9 mouse cellular contexts compared by ENCODE assay signal in the genomic region with DNA sequence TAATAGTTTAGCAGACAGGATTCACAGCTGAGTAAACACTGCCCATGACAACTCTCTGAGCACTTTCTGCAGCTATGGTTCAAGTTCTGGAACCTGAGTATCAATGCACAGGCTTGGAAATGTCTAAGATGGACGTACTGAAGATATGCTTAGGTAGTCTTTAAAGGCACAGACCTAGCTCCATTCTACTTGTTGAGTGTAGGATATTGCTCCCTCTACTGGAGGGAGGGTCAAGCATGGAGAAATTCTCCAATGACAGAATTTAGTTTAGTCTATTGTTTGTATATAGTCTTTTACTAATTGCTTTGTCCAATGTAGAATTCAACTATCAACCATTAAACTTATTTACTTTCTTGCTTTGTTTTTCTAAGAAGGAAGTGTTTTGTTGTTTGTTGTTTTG.
DNase-seq lines count a peak whose midpoint lies in the region; ATAC-seq and TF ChIP-seq lines count a peak whose summit lies in the region.
"Had no signal": no experiment of that assay in that cellular context is flagged by ENCODE, and none has a peak within 500 bp of the region (broad histone marks: within the 10 kb centered on the region; RNA-seq: fewer than 3 reads in every experiment).

No protein-coding gene starts in this region.

- H3K9me3 ChIP-seq in hindbrain, postnatal 0 days (ENCODE audit: low read length) = no peaks in the 10 kb centered on the region
- no peaks in the 10 kb centered on the region for H3K9me3 ChIP-seq in hindbrain, embryonic 12.5 days (replicated peaks)
- H3K9me3 ChIP-seq in hindbrain, embryonic 14.5 days (ENCODE audit: control insufficient read depth, low read length) = no peaks in the 10 kb centered on the region

- H3K27me3 ChIP-seq in hindbrain, postnatal 0 days (ENCODE audit: insufficient read depth, low read length) = no peaks in the 10 kb centered on the region
- H3K27me3 ChIP-seq in hindbrain, embryonic 12.5 days = no peaks in the 10 kb centered on the region
- H3K27me3 ChIP-seq in hindbrain, embryonic 14.5 days (ENCODE audit: control insufficient read depth, insufficient read depth, low read length) = no peaks in the 10 kb centered on the region

- no peak overlapping the region for H3K4me2 ChIP-seq in hindbrain, postnatal 0 days (ENCODE audit: low read depth, low read length)
- H3K4me2 ChIP-seq in hindbrain, embryonic 12.5 days (replicated peaks) = no peak overlapping the region
- no peak overlapping the region for H3K4me2 ChIP-seq in hindbrain, embryonic 14.5 days (replicated peaks)

- H3K4me3 ChIP-seq in hindbrain, postnatal 0 days (ENCODE audit: low read length) = no peak overlapping the region
- H3K4me3 ChIP-seq in hindbrain, embryonic 12.5 days = no peak overlapping the region
- no peak overlapping the region for H3K4me3 ChIP-seq in hindbrain, embryonic 14.5 days (replicated peaks; ENCODE audit: low read length)

- no peaks in the 10 kb centered on the region for H3K4me1 ChIP-seq in hindbrain, postnatal 0 days (ENCODE audit: insufficient read depth, low read length)
- H3K4me1 ChIP-seq in hindbrain, embryonic 12.5 days = no peaks in the 10 kb centered on the region
- no peaks in the 10 kb centered on the region for H3K4me1 ChIP-seq in hindbrain, embryonic 14.5 days (replicated peaks; ENCODE audit: control insufficient read depth, insufficient read depth, low read length)

- no peak overlapping the region for H3K9ac ChIP-seq in hindbrain, postnatal 0 days (replicated peaks; ENCODE audit: low read length)
- no peak overlapping the region for H3K9ac ChIP-seq in hindbrain, embryonic 12.5 days
- H3K9ac ChIP-seq in hindbrain, embryonic 14.5 days = no peak overlapping the region

- DNase-seq in hindbrain, postnatal 0 days (ENCODE audit: low spot score) = peak; percentile 28
- DNase-seq in 3T3-L1 (ENCODE audit: low read depth, low spot score) = peak; percentile 74
- DNase-seq in ES-CJ7 (ENCODE audit: low read depth, low spot score) = peak; percentile 78
- no peak for DNase-seq in hindbrain, embryonic 14.5 days (ENCODE audit: low spot score)
- DNase-seq in cerebellum, postnatal 25 days = no peak
- DNase-seq in right cerebral cortex, postnatal 14 days = no peak
- DNase-seq: heart, postnatal 4 days had no signal

- 46% methylated on average over 1 of the region's 1 CpGs for WGBS in hindbrain, postnatal 0 days
- WGBS in hindbrain, embryonic 12.5 days = 37% methylated on average over 1 of the region's 1 CpGs
- whole genome bisulfite sequencing in hindbrain, embryonic 14.5 days = 50% methylated on average over 1 of the region's 1 CpGs

- ATAC-seq in hindbrain, postnatal 0 days = no peak
- no peak for ATAC-seq in hindbrain, embryonic 12.5 days (ENCODE audit: low FRiP score)
- peak; percentile 26; the same call in 1 of the 2 replicates for ATAC-seq in granulocyte monocyte progenitor cell, adult 5-6 weeks (replicated peaks; ENCODE audit: poor library complexity, severe bottlenecking)
- no peak for ATAC-seq in hindbrain, embryonic 14.5 days (ENCODE audit: low FRiP score)

- peak; percentile 47 for TF ChIP-seq CTCF in hindbrain, postnatal 0 days (IDR thresholded peaks at IDR 0.05; ENCODE audit: low read depth)

- H3K27ac ChIP-seq in hindbrain, postnatal 0 days = no peak overlapping the region
- H3K27ac ChIP-seq in hindbrain, embryonic 12.5 days = no peak overlapping the region
- H3K27ac ChIP-seq in hindbrain, embryonic 14.5 days = no peak overlapping the region

- peaks cover 5% of the 10 kb centered on the region; the same call in 1 of the 2 replicates for H3K36me3 ChIP-seq in hindbrain, postnatal 0 days (ENCODE audit: insufficient read depth, low read length)
- peaks cover 5% of the 10 kb centered on the region; the same call in 1 of the 2 replicates for H3K36me3 ChIP-seq in hindbrain, embryonic 12.5 days
- H3K36me3 ChIP-seq in hindbrain, embryonic 14.5 days (replicated peaks; ENCODE audit: control insufficient read depth, insufficient read depth) = peaks cover 11% of the 10 kb centered on the region

Comparison
In these comparisons a context has a peak if more than half of its experiments do, and no peak if none do; other contexts are left out.
1. DNase-seq: peak in hindbrain, postnatal 0 days (single experiment), 3T3-L1 (single experiment) and ES-CJ7 (single experiment); none in hindbrain, embryonic 14.5 days (single experiment), cerebellum, postnatal 25 days (0 of 2) and right cerebral cortex, postnatal 14 days (single experiment).